Mouse (Mus musculus): ENCODE results near the gene Plxnb3. TPM values are rescaled to one million over a fixed set of nuclear protein-coding genes. Genes with fewer than 3 reads are reported as not detected.
"Not testable (repeated sequence)": the region's sequence is repeated elsewhere in the genome, so short reads cannot be mapped to it uniquely, and the experiment has no call there.

Gene Plxnb3
- polyA plus RNA-seq, 1 experiment from 2014 or later = 0.28 TPM

DNA sequence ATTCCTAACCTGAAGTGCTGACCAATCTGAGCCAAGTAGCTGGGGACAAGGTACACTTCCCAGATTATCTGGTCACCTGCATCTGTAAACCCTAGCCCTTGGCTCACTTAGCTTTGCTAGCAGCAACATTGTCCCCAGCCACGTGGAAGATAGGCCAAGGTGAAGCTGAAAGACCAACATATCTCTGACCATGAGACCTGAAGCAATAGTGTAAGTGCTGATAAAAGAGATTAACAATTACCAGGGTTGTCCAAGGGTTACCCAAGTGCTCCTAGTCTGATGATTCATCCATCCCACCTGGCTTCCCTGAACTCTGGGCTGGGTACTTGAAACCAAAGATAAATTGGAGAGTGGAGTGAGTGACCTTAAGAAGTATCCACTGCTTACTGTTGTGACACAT lies 26.0 kb upstream of the Plxnb3 start:
- no peak for ATAC-seq (ENCODE audit: low FRiP score)
- Histone ChIP-seq H3K27ac (ENCODE audit: low read depth, low read length) (no peak overlapping the region), H3K4me1 (replicated peaks; ENCODE audit: control insufficient read depth, insufficient read depth, low read length) (no peaks in the 10 kb centered on the region), H3K9me3 (ENCODE audit: control insufficient read depth, low read length) (no peaks in the 10 kb centered on the region), H3K27me3 (ENCODE audit: control insufficient read depth, insufficient read depth, low read length) (no peaks in the 10 kb centered on the region), H3K36me3 (ENCODE audit: control insufficient read depth, insufficient read depth, low read length) (no peaks in the 10 kb centered on the region), H3K4me2 (replicated peaks; ENCODE audit: low read depth, low read length) (no peak overlapping the region), H3K4me3 (ENCODE audit: low read depth, low read length) (no peak overlapping the region), H3K9ac (ENCODE audit: low read depth, low read length) (no peak overlapping the region)
- 54% methylated on average over 1 of the region's 1 CpGs for WGBS
- DNase-seq (ENCODE audit: low spot score) = no peak

DNA sequence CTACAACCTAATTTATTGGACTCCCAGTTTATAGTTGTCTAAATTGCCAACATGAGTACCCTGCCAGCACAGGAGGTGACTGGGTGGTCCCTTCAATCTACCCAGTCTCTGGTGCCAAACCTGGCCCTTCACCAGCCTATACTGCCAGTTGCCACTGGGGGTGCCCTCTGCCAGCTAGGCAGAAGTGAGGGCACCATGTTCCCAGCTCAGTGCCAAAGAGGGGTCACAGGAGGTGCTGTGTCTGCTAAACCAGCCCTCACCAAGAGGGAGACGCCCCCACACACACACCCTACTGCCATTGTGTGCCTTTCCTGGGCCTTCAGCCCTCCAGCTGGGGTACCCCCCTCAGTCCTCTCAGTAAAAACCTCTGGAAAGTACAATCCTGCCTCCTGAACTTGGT lies 18.7 kb upstream of the Plxnb3 start:
- ATAC-seq (ENCODE audit: low FRiP score) (no peak), DNase-seq (ENCODE audit: low spot score) (no peak)
- H3K27me3 ChIP-seq (ENCODE audit: control insufficient read depth, insufficient read depth, low read length) = no peaks in the 10 kb centered on the region
- H3K9me3 ChIP-seq (ENCODE audit: control insufficient read depth, low read length) = no peaks in the 10 kb centered on the region
- H3K9ac ChIP-seq (ENCODE audit: low read depth, low read length) = no peak overlapping the region
- H3K36me3 ChIP-seq (ENCODE audit: control insufficient read depth, insufficient read depth, low read length) = no peaks in the 10 kb centered on the region
- H3K4me3 ChIP-seq (ENCODE audit: low read depth, low read length) = no peak overlapping the region
- no peak overlapping the region for H3K27ac ChIP-seq (ENCODE audit: low read depth, low read length)
- no peaks in the 10 kb centered on the region for H3K4me1 ChIP-seq (replicated peaks; ENCODE audit: control insufficient read depth, insufficient read depth, low read length)
- H3K4me2 ChIP-seq (replicated peaks; ENCODE audit: low read depth, low read length) = no peak overlapping the region
- WGBS = 88% methylated on average over 1 of the region's 1 CpGs

DNA sequence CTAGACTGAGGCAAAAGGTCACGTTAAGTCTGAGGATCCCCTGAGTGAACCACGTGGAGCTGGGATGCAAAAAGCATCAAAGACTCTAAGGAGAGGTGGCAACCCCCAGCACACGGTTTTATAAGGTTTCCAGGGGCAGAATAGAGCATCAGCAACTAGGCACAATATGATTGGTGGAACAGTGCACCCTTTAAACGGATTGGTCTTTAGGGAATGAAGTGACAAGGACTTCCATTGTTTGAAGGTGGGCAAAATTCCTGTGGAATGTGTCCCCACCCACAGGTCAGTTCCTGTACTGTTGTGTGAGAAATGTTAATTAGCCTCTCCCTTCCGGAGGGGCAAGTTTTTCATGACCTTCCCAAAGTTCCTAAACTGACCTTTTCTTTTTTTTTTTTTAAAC lies 17.7 kb upstream of the Plxnb3 start:
- ATAC-seq (ENCODE audit: low FRiP score) (no peak), DNase-seq (ENCODE audit: low spot score) (no peak)
- Histone ChIP-seq H3K9me3 (ENCODE audit: control insufficient read depth, low read length) (no peaks in the 10 kb centered on the region), H3K27ac (ENCODE audit: low read depth, low read length) (no peak overlapping the region), H3K27me3 (ENCODE audit: control insufficient read depth, insufficient read depth, low read length) (no peaks in the 10 kb centered on the region), H3K36me3 (ENCODE audit: control insufficient read depth, insufficient read depth, low read length) (no peaks in the 10 kb centered on the region), H3K9ac (ENCODE audit: low read depth, low read length) (no peak overlapping the region), H3K4me1 (replicated peaks; ENCODE audit: control insufficient read depth, insufficient read depth, low read length) (no peaks in the 10 kb centered on the region), H3K4me3 (ENCODE audit: low read depth, low read length) (no peak overlapping the region), H3K4me2 (replicated peaks; ENCODE audit: low read depth, low read length) (no peak overlapping the region)
- WGBS = 62% methylated on average over 5 of the region's 5 CpGs

DNA sequence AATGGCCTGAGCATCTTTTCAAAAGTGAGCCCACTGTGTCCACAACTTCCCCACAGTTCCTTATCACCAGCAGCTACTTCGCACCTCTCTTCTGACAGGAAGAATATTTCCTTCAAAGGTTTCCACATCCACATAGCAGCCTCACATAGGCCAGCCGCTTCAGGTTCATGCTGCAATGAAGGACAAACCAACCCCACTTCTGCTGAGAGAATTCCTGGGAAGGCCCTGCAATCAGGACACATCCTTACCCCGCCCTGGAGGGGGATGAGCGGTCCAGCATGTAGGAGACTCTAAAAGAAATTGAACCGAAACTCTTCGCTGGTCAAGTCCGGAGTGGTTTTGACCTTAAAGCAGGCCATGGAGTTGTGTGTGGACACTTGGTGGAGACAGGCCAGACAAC lies 17.0 kb upstream of the Plxnb3 start:
- not testable (repeated sequence) for H3K36me3 ChIP-seq (ENCODE audit: control insufficient read depth, insufficient read depth, low read length); H3K9me3 ChIP-seq (ENCODE audit: control insufficient read depth, low read length); ATAC-seq (ENCODE audit: low FRiP score); H3K27me3 ChIP-seq (ENCODE audit: control insufficient read depth, insufficient read depth, low read length); H3K4me3 ChIP-seq (ENCODE audit: low read depth, low read length); H3K4me2 ChIP-seq (replicated peaks; ENCODE audit: low read depth, low read length); H3K9ac ChIP-seq (ENCODE audit: low read depth, low read length); H3K4me1 ChIP-seq (replicated peaks; ENCODE audit: control insufficient read depth, insufficient read depth, low read length); H3K27ac ChIP-seq (ENCODE audit: low read depth, low read length); DNase-seq (ENCODE audit: low spot score)
- WGBS = 94% methylated on average over 7 of the region's 7 CpGs

DNA sequence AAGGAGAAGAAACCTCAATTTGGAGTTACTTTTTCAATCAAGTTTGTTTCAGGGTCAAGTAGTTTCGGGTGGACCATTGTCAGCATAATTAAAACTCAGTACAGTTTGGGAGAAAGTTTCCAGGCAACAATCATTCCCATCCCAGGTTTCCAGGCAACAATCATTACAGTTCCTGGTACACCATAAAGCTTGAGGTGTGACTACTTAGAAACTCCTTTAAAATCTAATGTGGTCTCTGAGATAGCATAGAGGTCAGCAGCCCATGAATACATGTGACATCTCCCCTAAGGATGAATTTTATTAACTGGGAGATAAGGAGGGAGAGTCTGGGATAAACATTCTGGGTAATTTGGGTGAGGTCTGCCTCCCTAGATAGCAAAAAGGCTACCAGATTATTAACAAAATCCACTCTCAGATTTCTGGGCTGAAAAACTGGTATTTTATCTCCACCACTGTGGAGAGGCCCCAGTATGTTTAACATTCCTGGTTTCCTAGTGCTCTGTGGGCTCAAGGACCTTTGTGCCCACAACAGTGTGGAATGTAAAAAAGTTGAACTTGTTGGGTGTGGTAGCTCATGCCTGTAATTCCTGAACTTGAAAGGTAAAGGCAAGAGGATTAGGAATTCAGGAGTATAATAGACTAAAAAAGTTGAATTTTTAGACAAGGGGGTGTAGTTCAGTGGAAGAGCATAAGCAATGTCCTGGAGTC lies 12.0 kb upstream of the Plxnb3 start:
- Histone ChIP-seq H3K27ac (ENCODE audit: low read depth, low read length) (no peak overlapping the region), H3K27me3 (ENCODE audit: control insufficient read depth, insufficient read depth, low read length) (no peaks in the 10 kb centered on the region), H3K9ac (ENCODE audit: low read depth, low read length) (no peak overlapping the region), H3K9me3 (ENCODE audit: control insufficient read depth, low read length) (no peaks in the 10 kb centered on the region), H3K4me3 (ENCODE audit: low read depth, low read length) (no peak overlapping the region), H3K4me1 (replicated peaks; ENCODE audit: control insufficient read depth, insufficient read depth, low read length) (no peaks in the 10 kb centered on the region), H3K4me2 (replicated peaks; ENCODE audit: low read depth, low read length) (no peak overlapping the region), H3K36me3 (ENCODE audit: control insufficient read depth, insufficient read depth, low read length) (no peaks in the 10 kb centered on the region)
- WGBS = 92% methylated on average over 1 of the region's 1 CpGs
- ATAC-seq (ENCODE audit: low FRiP score) (no peak), DNase-seq (ENCODE audit: low spot score) (no peak)

DNA sequence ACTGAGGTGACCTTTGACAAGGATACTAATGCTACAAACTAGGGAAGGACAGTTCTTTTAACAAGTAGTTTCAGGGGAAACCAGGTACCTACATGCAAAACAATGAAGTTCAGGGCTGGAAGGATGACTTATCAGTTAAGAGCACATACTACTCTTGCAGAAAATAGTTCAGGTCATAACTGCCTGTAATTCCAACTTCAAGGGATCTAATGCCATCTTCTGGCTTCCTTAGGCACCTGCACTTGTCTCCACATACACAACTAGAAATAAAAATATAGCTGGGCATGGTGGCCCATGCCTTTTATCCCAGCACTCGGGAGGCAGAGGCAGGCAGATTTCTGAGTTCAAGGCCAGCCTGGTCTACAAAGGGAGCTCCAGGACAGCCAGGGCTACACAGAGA lies 7.9 kb upstream of the Plxnb3 start:
- H3K4me3 ChIP-seq (ENCODE audit: low read depth, low read length) = no peak overlapping the region
- no peaks in the 10 kb centered on the region for H3K9me3 ChIP-seq (ENCODE audit: control insufficient read depth, low read length)
- no peaks in the 10 kb centered on the region for H3K4me1 ChIP-seq (replicated peaks; ENCODE audit: control insufficient read depth, insufficient read depth, low read length)

DNA sequence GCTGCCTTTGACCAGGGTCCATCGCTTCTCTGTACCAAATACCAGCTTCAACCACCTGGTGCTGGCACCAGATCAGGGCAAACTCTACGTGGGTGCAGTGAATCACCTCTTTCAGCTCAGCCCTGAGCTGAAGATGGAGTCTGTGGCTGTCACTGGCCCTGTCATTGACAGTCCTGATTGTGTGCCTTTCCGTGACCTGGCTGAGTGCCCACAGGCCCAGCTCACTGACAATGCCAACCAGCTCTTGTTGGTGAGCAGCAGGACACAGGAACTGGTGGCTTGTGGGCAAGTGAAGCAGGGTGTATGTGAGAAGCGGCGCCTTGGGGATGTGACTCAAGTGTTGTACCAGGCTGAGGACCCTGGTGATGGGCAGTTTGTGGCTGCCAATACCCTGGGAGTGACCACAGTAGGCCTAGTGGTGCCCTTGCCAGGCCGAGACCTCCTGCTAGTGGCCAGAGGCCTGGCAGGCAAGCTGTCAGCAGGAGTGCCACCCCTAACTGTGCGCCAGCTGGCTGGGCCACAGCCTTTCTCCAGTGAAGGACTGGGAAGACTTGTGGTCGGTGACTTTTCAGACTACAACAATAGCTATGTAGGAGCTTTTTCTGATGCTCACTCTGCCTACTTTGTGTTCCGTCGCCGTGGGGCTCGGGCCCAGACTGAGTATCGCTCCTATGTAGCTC lies 1.9 kb downstream of the Plxnb3 start:
- H3K4me1 ChIP-seq (replicated peaks; ENCODE audit: control insufficient read depth, insufficient read depth, low read length) = no peaks in the 10 kb centered on the region
- 89% methylated on average over 13 of the region's 13 CpGs for WGBS
- H3K9ac ChIP-seq (ENCODE audit: low read depth, low read length) = no peak overlapping the region
- H3K27me3 ChIP-seq (ENCODE audit: control insufficient read depth, insufficient read depth, low read length) = no peaks in the 10 kb centered on the region
- H3K4me2 ChIP-seq (replicated peaks; ENCODE audit: low read depth, low read length) = no peak overlapping the region
- no peak for DNase-seq (ENCODE audit: low spot score)
- ATAC-seq (ENCODE audit: low FRiP score) = no peak
- no peak overlapping the region for H3K27ac ChIP-seq (ENCODE audit: low read depth, low read length)
- H3K36me3 ChIP-seq (ENCODE audit: control insufficient read depth, insufficient read depth, low read length) = no peaks in the 10 kb centered on the region
- H3K9me3 ChIP-seq (ENCODE audit: control insufficient read depth, low read length) = no peaks in the 10 kb centered on the region
- no peak overlapping the region for H3K4me3 ChIP-seq (ENCODE audit: low read depth, low read length)

More for the DNA sequence above, 7.9 kb upstream of the Plxnb3 start:
- WGBS = 73% methylated on average over 1 of the region's 1 CpGs
- ATAC-seq (ENCODE audit: low FRiP score) (no peak), DNase-seq (ENCODE audit: low spot score) (no peak)
- H3K9ac ChIP-seq (ENCODE audit: low read depth, low read length) = no peak overlapping the region
- H3K36me3 ChIP-seq (ENCODE audit: control insufficient read depth, insufficient read depth, low read length) = no peaks in the 10 kb centered on the region
- no peak overlapping the region for H3K4me2 ChIP-seq (replicated peaks; ENCODE audit: low read depth, low read length)
- H3K27ac ChIP-seq (ENCODE audit: low read depth, low read length) = no peak overlapping the region
- H3K27me3 ChIP-seq (ENCODE audit: control insufficient read depth, insufficient read depth, low read length) = no peaks in the 10 kb centered on the region

DNA sequence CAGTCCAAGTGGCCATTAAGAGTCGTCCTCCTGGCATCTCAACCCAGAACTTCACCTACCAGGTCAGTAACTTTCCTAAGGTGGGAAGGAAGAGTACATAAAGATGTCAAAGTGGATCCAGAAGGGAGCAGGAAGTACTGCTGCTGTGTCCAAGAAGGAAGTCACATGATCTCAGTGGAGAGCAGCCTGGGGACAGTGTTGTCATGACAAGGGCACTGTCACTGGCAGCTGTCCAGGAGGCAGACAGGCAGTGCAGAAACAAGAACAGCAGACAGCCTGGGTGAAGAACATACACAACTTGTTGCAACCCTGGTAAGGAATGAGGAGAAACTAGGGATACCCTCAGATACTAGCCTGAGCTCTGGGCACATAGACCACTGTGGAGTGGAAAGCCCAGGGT lies 8.4 kb downstream of the Plxnb3 start:
- Histone ChIP-seq H3K27ac (ENCODE audit: low read depth, low read length) (no peak overlapping the region), H3K4me3 (ENCODE audit: low read depth, low read length) (no peak overlapping the region), H3K4me1 (replicated peaks; ENCODE audit: control insufficient read depth, insufficient read depth, low read length) (no peaks in the 10 kb centered on the region), H3K9me3 (ENCODE audit: control insufficient read depth, low read length) (no peaks in the 10 kb centered on the region), H3K36me3 (ENCODE audit: control insufficient read depth, insufficient read depth, low read length) (no peaks in the 10 kb centered on the region), H3K4me2 (replicated peaks; ENCODE audit: low read depth, low read length) (no peak overlapping the region), H3K27me3 (ENCODE audit: control insufficient read depth, insufficient read depth, low read length) (no peaks in the 10 kb centered on the region), H3K9ac (ENCODE audit: low read depth, low read length) (no peak overlapping the region)
- no peak for ATAC-seq (ENCODE audit: low FRiP score)
- 74% methylated on average over 1 of the region's 1 CpGs for WGBS
- DNase-seq (ENCODE audit: low spot score) = no peak

DNA sequence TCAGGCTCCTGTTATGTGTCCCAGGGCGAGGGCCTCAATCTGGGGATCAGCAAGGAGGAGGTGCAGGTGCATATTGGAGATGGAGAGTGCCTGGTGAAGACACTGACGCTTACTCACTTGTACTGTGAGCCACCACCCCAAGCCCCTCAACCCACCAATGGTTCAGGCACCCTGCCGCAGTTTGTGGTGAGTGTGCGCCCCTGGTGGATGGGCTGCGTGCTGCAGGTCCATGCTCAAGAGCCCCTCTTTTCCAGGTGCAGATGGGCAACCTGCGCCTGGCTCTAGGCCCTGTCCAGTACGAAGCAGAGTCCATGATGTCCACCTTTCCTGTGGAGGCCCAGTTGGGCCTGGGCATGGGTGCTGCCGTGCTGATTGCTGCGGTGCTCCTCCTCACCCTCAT lies 10.4 kb downstream of the Plxnb3 start:
- Histone ChIP-seq H3K9me3 (ENCODE audit: control insufficient read depth, low read length) (no peaks in the 10 kb centered on the region), H3K27ac (ENCODE audit: low read depth, low read length) (no peak overlapping the region), H3K4me1 (replicated peaks; ENCODE audit: control insufficient read depth, insufficient read depth, low read length) (no peaks in the 10 kb centered on the region), H3K36me3 (ENCODE audit: control insufficient read depth, insufficient read depth, low read length) (no peaks in the 10 kb centered on the region), H3K9ac (ENCODE audit: low read depth, low read length) (no peak overlapping the region), H3K4me3 (ENCODE audit: low read depth, low read length) (no peak overlapping the region), H3K27me3 (ENCODE audit: control insufficient read depth, insufficient read depth, low read length) (no peaks in the 10 kb centered on the region), H3K4me2 (replicated peaks; ENCODE audit: low read depth, low read length) (no peak overlapping the region)
- ATAC-seq (ENCODE audit: low FRiP score) (no peak), DNase-seq (ENCODE audit: low spot score) (peak; percentile 33)
- WGBS = 57% methylated on average over 9 of the region's 9 CpGs
